Mouse (Mus musculus): ENCODE measurements around the gene Snhg11.

The Snhg11 gene

DNA sequence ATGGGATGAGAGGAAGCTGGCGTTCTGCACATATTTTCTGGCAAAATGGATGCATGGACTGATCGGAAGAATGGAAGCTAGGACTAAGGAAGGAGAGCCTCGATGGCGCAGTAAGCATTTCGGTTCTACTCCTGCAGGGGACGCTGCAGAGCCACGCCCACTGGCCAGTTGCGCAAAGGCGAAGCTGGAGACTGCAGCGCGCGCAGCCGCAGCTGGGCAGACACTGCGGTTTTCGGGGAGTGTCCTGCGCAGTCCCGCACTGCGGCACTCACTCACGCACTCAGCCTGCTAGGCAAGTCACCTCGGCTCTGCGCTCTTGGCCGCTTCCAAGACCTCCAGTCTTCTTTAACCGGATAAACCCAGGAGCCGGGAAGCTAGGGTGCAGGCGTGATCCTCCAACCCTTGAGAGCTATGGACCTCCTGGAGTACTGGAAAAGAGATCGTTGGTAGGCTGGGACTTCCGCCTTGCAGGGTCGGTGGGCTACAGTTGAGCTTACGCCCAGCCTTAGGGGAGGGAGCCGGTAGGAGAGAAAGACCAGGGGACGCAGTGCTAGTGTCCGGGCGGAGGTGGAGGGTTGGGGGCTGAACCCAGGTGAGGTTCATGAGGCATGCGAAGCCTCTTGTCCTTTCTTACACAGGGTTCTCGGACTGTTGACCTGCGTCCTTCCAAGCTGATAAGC is at the start of gene Snhg11:
Gene Snhg11 (plus strand): TSS at position 196 of the 680 bp plus-strand sequence.
- DNase-seq (ENCODE audit: low read depth, low spot score), result peak; percentile 76

DNA sequence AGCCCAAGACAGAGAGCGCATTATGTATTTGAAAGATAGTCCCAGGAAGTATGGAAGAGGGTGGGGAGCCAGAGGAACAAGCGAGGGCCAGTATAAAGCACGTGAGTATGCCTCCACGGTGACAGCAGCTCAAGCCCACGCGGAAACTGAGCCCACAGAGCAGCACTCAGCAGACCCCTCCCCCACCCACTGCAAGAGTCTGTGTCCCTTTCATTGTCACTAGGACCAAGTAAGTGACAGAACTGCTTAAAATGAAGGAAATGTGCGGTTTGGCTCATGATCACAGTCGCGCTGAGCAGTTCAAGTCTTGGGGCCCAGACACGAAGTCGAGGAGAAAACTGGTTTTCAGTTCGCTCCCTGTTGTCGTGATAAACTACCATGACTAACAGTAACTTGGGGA is 41.1 kb upstream of the Snhg11 start:
- no peak for DNase-seq (ENCODE audit: low read depth, low spot score)

DNA sequence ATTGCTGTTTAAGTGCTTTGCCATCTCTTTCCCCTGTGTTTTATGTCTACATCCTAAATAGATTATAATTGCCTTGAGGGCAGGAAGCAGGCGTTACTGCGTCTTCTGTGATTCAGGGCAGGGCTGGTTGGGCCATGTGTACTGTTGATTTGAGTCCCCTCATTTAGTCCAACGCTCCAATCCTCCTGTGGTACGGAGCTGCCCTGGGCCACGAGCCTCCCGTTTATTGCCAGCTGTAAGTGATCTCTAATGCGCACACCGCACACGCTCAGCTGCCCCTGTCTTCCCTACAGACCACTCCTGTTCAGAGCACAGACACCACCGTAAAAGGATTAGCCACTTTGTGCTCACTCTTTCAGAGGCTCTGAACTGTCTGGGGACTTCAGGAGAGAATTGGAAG is 37.7 kb upstream of the Snhg11 start:
- DNase-seq (ENCODE audit: low read depth, low spot score), result no peak

DNA sequence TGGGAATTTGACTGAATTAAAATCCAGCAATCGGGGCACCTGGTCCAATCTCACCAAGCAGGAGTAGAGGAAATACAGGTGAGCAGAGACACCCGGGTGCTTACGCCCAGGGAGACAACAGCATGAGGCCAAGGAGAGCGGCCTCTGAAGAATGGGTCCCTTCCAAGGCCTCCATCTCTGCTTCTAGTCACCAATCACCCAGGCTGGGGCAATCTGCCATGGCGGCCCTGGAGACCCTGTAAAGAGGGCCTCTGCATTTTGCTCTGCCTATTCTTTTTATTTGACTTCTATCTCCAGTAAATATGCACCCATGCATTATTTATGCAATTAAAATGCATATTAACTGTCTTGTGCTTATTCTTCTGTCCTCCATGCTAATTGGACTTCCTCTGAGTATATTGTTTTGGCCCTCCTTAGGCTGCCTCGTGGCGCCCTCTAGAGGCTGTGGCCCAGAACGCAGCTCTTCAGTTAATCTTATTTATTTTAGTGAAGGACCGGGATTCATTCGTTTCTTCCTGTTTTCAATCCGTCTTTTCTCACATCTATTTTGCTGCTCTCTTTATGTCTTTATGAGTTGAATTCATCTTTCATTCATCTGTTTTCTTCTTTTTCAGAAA is 35.4 kb upstream of the Snhg11 start:
- peak; percentile 73 for DNase-seq (ENCODE audit: low read depth, low spot score)

DNA sequence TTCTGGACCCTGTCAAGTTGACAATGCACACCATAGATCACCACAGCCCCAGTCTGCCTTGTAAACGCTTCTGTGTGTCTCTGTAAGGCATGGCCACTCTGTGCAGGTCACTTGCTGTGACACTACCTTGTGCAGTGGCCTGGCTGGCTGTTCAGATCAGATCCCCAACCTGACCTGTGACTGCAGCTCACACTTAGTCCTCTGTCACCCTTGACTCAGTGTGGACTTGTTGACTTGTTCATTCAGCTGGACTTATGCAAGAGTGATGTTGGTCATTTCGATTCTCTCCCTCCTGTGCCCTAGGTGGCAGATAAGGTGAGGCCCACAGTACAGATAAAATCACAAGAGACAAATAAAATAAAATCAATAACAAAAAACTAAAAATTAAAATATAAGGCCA is 34.1 kb upstream of the Snhg11 start:
- no peak for DNase-seq (ENCODE audit: low read depth, low spot score)

DNA sequence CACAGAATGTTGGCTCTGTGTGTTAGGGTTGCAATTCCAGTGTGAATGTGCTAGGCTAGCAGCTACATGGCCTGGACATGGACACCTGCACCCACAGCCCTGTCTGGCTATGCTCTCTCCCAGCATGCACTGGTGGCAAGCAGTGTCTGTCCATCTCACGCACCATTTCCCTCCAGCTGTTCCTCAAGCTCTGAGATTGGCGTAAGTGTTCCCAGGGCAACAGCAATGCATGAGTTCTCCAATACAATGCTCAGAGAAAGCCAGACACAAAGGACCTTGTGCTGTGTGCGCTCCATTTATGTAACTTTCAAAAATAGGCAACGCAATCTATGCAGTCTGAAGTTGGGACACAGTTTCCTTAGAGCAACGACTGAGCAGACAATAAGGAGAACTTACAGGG is 31.9 kb upstream of the Snhg11 start:
- DNase-seq (ENCODE audit: low read depth, low spot score), result no peak

DNA sequence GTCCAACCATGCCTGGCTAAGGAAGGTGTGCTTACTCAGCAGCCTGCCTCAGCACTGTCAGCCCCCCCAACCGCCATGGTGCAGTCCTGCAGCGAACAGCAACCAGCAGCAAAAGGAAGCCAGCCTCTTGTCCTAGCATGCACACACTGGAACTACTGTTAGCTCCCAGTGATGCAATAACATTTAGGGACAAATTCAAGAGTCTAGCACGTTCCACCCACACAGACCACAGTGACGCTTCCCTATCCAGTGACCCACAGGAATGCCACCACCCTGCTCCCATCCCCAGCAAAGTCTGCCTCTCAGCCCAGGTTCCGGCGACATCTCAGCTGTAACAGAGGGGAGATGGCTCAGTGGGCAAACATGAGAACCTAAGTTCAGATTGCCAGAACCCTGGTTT is 29.0 kb upstream of the Snhg11 start:
- DNase-seq (ENCODE audit: low read depth, low spot score), result no peak

DNA sequence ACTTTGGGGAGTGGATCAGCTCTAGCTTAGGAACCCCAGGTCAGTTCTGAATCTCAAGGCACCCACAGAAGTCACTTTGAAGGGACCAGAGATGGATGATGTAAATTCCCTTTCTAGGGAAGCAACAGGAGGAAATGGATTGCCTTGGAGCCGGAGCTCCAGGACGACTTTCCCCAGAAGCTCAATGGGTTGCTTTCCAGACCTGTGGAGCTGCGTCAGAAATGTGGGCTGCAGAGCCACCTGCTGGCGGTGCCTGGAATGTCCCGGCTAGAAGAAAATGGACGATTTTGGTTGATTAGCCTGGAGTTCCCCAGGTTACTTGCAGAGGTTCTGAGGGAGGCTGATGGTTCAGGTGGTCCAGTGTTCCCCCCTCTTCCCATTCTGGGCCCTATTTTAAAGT is 27.6 kb upstream of the Snhg11 start:
- DNase-seq (ENCODE audit: low read depth, low spot score), result peak; percentile 84

DNA sequence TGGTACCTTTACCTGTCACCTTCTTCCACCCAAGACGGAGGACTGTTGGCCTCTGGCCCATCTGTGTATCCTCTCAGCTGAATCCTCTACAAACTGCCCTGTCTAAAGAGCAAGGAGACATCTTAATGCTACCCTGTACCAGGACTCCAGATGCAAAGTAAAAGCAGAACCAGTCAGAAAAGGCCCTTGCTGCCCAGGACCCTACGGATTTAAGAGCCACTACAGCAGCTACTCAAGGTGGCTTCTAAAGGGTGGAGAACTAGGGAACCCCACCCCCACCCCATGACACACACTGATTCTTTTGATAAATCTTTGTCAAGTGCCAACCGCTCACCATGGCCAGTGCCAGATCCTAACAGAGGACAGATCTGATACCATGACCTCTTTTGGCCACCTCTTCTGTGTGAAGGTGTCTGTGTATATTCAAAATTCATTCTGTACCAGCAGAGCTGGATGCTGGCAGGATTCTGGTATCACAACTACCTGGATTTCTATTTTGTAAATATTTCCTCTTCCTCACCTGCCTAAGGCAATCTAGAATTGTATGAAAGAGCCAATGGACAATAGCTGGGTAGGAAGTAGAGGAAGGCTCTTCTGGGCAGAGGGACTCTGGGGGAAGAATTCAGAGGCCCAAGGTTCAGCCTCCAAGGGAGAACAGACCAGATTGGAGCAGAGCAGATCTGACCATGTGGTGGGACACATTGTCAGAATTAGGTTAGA is 22.5 kb upstream of the Snhg11 start:
- DNase-seq (ENCODE audit: low read depth, low spot score), result no peak

DNA sequence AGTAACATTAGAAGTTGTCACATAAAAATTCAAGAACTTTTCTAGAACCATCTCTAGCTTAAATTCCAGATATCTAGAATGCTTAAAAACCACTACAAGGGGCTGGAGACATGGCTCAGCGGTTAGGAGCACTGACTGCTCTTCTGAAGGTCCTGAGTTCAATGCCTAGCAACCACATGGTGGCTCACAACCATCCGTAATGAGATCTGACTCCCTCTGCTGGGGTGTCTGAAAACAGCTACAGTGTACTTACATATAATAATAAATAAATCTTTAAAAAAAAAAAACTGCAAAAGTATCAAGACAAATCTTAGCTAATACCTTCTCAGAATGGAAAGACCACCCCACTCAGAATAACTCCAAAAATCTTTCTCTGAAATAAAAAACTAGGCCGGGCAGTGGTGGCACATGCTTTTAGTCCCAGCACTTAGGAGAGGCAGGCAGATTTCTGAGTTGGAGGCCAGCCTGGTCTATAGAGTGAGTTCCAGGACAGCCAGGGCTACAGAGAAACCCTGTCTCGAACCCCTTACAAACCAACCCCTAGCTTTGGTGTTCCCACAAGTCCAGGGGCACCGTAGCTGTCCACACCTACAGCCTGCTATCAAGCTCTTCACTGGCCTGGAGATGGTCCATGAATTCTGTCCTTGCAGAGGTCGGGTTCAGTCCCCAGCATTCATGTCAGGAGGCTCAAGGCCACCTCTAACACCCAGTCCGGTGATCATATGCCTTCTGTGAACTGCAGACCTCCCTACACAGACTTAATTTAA is 20.9 kb upstream of the Snhg11 start:
- peak; percentile 36 for DNase-seq (ENCODE audit: low read depth, low spot score)

DNA sequence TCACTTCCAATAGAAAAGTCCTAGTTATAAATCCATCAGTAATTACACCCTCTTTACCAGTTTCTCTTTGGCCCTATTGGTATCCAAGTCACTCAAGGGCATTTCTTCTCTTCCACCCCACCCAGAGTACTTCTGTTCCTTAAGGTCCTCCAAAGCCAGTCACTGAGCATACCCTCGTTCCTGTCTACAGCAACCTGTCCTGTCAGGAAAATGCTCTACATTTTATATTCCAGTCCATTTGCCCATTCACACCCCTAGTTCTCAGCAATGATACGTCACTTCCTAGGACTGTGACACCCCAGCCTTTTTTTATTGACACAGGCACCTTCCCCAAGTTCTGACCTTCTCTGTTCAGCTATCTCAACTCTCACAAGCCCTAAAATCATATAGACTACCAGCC is 20.2 kb upstream of the Snhg11 start:
- no peak for DNase-seq (ENCODE audit: low read depth, low spot score)

DNA sequence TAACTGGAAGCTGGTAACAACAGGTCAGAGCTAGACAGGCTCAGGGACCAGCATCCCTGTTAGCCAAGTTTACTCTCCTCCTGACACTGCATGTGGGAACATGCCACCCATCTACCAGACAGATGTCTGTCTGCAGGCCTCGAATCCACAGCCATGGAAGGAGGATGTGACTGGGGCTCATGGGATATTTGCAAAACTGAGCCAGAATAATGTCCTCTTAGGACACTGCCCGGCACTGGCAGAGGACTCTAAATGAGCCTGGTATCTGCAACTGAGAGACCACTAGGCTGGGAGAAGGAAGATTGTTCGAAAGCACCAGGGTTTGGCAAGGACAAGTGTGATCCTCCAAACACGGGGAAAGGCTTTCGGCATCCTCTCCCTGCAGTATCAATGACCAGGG is 19.3 kb upstream of the Snhg11 start:
- DNase-seq (ENCODE audit: low read depth, low spot score), result no peak

DNA sequence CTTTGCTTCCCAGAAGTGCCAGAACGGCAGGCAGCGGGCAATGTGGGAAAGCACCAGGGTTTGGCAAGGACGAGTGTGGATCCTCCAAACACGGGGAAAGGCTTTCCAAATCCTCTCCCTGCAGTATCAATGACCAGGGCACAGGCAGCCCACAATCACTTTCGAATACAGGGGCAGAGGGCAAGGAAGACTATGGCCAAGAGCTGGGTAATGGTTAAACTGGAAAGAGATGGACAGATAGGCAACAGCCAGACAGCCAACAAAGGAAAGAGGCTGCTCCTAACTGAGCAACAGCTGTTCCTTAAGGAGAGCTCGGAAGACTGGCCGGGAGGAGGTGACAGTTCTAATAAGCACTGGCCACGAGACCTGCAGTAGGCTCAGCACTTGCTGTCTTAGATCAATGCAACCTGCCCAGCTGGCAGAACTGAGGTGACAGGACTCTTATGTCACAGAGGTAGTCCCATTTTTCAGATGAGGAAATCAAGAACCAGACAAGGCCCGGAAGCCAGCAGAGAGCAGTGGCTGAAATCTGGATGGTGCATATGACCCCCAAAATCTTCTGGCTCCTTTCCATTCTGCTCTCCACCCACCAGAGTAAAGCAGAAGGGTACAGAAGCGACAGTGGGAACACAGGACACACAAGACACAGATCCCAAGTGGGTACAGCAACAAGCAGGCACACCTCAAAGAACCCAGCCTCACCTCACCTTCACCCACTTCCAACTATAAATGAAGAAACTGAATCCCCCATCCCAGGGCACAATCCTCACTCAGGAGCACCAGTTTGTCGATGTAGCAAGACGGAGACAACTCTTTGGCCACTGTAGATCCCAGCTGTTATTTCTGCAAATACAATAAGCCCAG is 15.4 kb upstream of the Snhg11 start:
- no peak for DNase-seq (ENCODE audit: low read depth, low spot score)

DNA sequence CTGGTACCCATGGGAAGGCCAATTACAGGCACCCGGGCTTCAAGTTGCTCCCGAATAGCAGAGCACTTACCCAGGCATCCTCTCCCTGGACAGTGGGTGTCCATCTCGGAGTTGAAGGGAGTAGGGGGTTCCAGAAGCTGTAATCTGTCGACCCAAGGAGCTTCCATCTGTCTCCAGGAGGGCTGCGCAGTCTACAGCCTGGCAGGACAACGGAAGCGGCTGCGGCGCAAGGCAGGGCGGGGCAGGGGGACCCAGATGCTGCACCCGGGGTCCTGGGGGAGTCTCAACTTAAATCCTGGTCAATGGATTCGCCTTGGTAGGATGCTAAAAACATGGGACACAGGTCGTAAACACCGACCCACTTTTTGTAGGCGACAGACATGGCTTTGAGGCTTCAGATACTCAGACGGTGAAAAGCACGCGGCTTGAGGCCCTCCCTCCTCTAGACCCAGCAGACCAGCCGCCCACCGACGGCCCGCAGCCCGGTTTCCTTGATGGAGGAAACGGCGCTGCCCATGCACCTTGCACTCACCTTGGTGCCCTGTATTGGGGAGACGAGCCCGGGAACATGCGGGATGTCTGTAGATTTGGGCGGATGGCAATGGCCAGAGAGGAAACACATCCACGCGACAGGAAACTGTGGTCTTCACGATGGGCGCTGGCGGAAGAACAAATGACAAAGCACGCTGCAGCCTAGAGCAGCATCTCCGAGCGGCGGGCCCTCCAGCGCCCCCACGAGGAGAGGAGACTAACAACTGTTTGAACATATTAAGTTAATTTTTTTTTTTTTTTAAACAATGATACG is 14.4 kb upstream of the Snhg11 start:
- peak; percentile 94 for DNase-seq (ENCODE audit: low read depth, low spot score)

DNA sequence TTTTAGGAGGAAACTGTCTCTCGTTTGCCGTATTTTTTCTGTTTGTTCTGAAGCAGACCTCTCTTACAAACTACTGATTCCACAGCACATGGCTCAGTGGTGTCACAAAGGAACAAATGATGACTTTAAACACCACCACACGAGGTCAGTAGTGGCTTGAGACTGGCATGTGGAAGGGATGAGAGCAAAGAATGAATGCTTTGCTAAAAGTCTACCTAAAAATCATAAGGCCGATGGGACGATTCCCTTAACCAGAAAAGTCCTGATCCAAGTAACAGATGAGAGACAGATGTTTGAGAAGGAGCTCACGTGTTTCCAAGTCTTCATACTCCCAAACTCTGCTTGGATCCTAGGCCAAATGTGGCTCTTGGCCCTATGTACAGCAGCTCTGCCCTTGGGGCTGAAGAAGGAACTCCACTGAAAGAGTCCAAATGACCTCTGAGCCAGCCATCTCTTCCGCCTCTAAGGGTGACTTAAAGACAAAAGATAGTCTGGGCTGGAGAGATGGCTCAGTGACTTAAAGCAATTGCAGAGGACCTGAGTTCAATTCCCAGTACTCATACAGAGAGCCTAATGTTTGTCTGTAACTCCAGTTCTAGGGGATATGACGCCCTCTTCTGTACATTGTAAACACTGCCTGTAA is 13.6 kb upstream of the Snhg11 start:
- DNase-seq (ENCODE audit: low read depth, low spot score), result peak; percentile 72

DNA sequence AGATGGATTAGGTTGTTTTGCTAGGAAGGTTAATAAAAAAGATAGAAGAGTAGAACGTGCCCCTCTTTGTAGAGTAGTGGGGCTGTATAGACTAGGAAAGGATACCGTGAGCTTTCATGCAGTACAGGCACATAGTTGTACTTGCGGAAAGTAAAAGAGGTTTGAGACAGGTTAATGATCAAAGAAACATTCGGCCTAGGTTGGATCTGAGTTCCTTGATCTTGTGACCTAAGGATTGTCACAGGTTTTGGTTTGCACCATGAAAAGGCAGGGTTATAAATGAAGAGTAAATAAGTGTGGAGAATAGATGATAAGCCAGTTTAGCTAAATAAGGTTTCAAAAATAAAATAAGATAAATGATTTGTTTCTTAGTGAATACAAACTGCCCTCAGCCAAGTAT is 11.3 kb upstream of the Snhg11 start:
- DNase-seq (ENCODE audit: low read depth, low spot score), result no peak

DNA sequence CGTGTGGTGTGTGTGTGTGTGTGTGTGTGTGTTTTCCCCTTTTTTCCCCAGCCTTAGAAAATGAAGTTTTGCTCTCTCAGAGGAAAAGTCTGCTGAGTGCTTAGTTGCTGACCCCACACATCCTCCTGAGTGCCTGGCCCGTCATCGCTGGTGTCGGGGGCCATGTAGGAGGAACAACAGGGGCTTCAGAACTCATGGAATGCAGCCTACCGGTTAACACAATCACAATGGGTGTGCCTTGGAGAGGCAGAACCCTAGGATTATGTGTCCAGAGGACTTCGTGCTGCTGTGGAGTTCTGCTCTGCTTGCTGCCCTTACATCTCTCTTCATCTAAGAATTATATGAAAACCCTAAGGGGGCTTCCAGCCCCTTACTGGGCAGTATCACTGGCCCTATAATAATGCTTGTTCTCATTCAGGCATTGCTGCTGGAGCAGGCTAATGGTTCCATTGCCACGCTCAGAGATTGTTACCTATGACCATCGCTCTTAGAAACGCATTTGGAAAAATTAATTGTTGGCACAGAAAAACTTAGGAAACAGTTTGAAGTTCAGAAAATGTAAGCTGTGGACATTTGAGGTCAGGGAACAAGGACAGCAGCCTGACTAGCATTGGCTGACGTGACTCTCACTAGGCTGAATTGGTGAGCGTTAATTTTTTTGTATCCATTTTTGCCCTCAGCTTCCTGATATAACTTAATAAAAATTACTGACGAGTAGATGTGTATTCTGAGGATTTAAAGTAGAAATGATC is 10.2 kb upstream of the Snhg11 start:
- DNase-seq (ENCODE audit: low read depth, low spot score), result no peak

DNA sequence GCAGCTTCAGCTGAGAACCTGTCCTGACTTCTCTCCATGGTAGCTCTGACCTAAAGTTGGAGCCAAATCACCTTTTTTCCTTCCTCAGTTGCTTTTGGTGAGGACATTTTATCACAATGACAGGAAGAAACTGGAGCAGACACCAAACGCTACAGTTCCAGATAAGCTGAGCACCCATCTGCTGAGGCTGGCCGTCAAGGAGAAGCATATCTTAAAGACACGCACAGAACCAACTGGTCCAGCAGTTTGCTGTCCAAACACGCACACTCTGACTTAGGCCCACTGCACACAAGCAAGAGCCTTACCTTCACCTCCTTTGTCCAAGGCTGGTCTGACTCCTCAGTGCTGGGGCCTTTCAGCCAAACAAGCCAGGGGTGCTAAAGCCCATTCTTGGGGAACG is 7.8 kb upstream of the Snhg11 start:
- no peak for DNase-seq (ENCODE audit: low read depth, low spot score)

DNA sequence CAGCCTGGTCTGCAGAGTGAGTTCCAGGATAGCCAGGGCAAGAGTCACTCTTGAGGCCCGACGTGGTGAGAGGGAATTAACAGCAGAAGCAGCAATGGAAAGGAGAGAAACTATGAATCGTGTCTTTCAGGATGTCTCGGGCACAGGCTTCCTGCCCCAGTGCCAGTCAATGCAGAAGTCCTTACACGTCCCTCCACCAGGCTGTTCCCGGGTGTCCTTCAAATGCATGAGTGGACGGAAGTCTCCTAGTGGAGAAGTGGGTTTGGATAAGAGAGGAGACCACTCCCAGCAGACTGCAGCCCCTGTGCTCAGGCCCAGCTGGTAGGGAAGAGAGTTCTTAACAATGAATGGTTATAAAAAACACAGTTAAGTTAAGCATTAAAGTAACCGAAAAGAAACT is 7.1 kb upstream of the Snhg11 start:
- no peak for DNase-seq (ENCODE audit: low read depth, low spot score)

Data from ZHBTc4 (cell line).